Mouse (Mus musculus): ENCODE results near the gene Atp8a2. TPM values are rescaled to one million over a fixed set of nuclear protein-coding genes. Genes with fewer than 3 reads are reported as not detected.

Gene Atp8a2
- total and polyA plus RNA-seq, 2 experiments from 2014 or later, result 5.2 to 115 TPM

- Histone ChIP-seq H3K36me3 (replicated peaks; ENCODE audit: control insufficient read depth, insufficient read depth, low read length) (no peaks in the 10 kb centered on the region), H3K9ac (replicated peaks; ENCODE audit: low read depth, low read length) (no peak overlapping the region), H3K4me2 (ENCODE audit: low read depth, low read length) (no peak overlapping the region), H3K4me3 (ENCODE audit: low read depth, low read length) (no peak overlapping the region), H3K27me3 (ENCODE audit: control insufficient read depth, insufficient read depth, low read length) (no peaks in the 10 kb centered on the region), H3K27ac (ENCODE audit: low read depth) (no peak overlapping the region), H3K4me1 (ENCODE audit: control insufficient read depth, insufficient read depth) (peaks cover 12% of the 10 kb centered on the region), H3K9me3 (replicated peaks; ENCODE audit: control insufficient read depth, low read length) (no peaks in the 10 kb centered on the region)
- WGBS, result 68% methylated on average over 5 of the region's 5 CpGs
- DNase-seq (ENCODE audit: low spot score), result no peak
- ATAC-seq (ENCODE audit: insufficient read depth, low read depth), result no peak
- no peak for TF ChIP-seq CTCF (IDR thresholded peaks at IDR 0.05; ENCODE audit: low read depth)
- TF ChIP-seq EP300 (IDR thresholded peaks at IDR 0.05; ENCODE audit: low read depth), result no peak
These were observed 8.7 kb downstream of the Atp8a2 start for GRCm38 (mm10) chr14:60188201-60188825.

- WGBS, result 97% methylated on average over 2 of the region's 2 CpGs
- Histone ChIP-seq H3K27me3 (ENCODE audit: control insufficient read depth, insufficient read depth, low read length) (no peaks in the 10 kb centered on the region; the same call in 1 of the 2 replicates), H3K9ac (replicated peaks; ENCODE audit: low read depth, low read length) (no peak overlapping the region), H3K9me3 (replicated peaks; ENCODE audit: control insufficient read depth, low read length) (no peaks in the 10 kb centered on the region), H3K4me3 (ENCODE audit: low read depth, low read length) (no peak overlapping the region), H3K4me2 (ENCODE audit: low read depth, low read length) (no peak overlapping the region), H3K36me3 (replicated peaks; ENCODE audit: control insufficient read depth, insufficient read depth, low read length) (no peaks in the 10 kb centered on the region), H3K4me1 (ENCODE audit: control insufficient read depth, insufficient read depth) (0 out of 2 replicates have a peak, but pooled peaks cover 5% of the 10 kb centered on the region), H3K27ac (ENCODE audit: low read depth) (no peak overlapping the region)
- DNase-seq (ENCODE audit: low spot score), result no peak
- ATAC-seq (ENCODE audit: insufficient read depth, low read depth), result no peak
- TF ChIP-seq CTCF (IDR thresholded peaks at IDR 0.05; ENCODE audit: low read depth), result no peak
- TF ChIP-seq EP300 (IDR thresholded peaks at IDR 0.05; ENCODE audit: low read depth), result no peak
These were observed 15.7 kb downstream of the Atp8a2 start for GRCm38 (mm10) chr14:60181306-60181705.

- DNase-seq (ENCODE audit: low spot score), result no peak
- TF ChIP-seq EP300 (IDR thresholded peaks at IDR 0.05; ENCODE audit: low read depth) (no peak), CTCF (IDR thresholded peaks at IDR 0.05; ENCODE audit: low read depth) (no peak)
- 18% methylated on average over 2 of the region's 2 CpGs for WGBS
- Histone ChIP-seq H3K9ac (replicated peaks; ENCODE audit: low read depth, low read length) (no peak overlapping the region), H3K4me1 (ENCODE audit: control insufficient read depth, insufficient read depth) (peaks cover 5% of the 10 kb centered on the region; the same call in 1 of the 2 replicates), H3K27me3 (ENCODE audit: control insufficient read depth, insufficient read depth, low read length) (no peaks in the 10 kb centered on the region; the same call in 1 of the 2 replicates), H3K36me3 (replicated peaks; ENCODE audit: control insufficient read depth, insufficient read depth, low read length) (no peaks in the 10 kb centered on the region), H3K4me2 (ENCODE audit: low read depth, low read length) (peak overlapping the region; percentile 97), H3K27ac (ENCODE audit: low read depth) (no peak overlapping the region), H3K4me3 (ENCODE audit: low read depth, low read length) (no peak overlapping the region), H3K9me3 (replicated peaks; ENCODE audit: control insufficient read depth, low read length) (no peaks in the 10 kb centered on the region)
- ATAC-seq (ENCODE audit: insufficient read depth, low read depth), result no peak
These were observed 18.4 kb downstream of the Atp8a2 start for GRCm38 (mm10) chr14:60178571-60178955.

- Histone ChIP-seq H3K36me3 (replicated peaks; ENCODE audit: control insufficient read depth, insufficient read depth, low read length) (no peaks in the 10 kb centered on the region), H3K9ac (replicated peaks; ENCODE audit: low read depth, low read length) (peak overlapping the region; percentile 79), H3K9me3 (replicated peaks; ENCODE audit: control insufficient read depth, low read length) (no peaks in the 10 kb centered on the region), H3K4me1 (ENCODE audit: control insufficient read depth, insufficient read depth) (peaks cover 7% of the 10 kb centered on the region; the same call in 1 of the 2 replicates), H3K4me3 (ENCODE audit: low read depth, low read length) (peak overlapping the region; percentile 77), H3K27ac (ENCODE audit: low read depth) (peak overlapping the region; percentile 73), H3K4me2 (ENCODE audit: low read depth, low read length) (peak overlapping the region; percentile 97), H3K27me3 (ENCODE audit: control insufficient read depth, insufficient read depth, low read length) (no peaks in the 10 kb centered on the region; the same call in 1 of the 2 replicates)
- WGBS, result 16% methylated on average over 35 of the region's 37 CpGs
- TF ChIP-seq CTCF (IDR thresholded peaks at IDR 0.05; ENCODE audit: low read depth) (no peak), EP300 (IDR thresholded peaks at IDR 0.05; ENCODE audit: low read depth) (no peak)
- no peak for DNase-seq (ENCODE audit: low spot score)
- ATAC-seq (ENCODE audit: insufficient read depth, low read depth), result no peak; the same call in none of the 2 replicates
These were observed 19.1 kb downstream of the Atp8a2 start for GRCm38 (mm10) chr14:60177614-60178570.

GRCm38 (mm10) chr14:60176891-60177613 lies 19.9 kb downstream of the Atp8a2 start:
- H3K27ac ChIP-seq (ENCODE audit: low read depth), result peak overlapping the region; percentile 73
- peak overlapping the region; percentile 97 for H3K4me2 ChIP-seq (ENCODE audit: low read depth, low read length)
- no peaks in the 10 kb centered on the region for H3K36me3 ChIP-seq (replicated peaks; ENCODE audit: control insufficient read depth, insufficient read depth, low read length)
- 1% methylated on average over 63 of the region's 84 CpGs for WGBS
- H3K9ac ChIP-seq (replicated peaks; ENCODE audit: low read depth, low read length), result peak overlapping the region; percentile 79
- ATAC-seq (ENCODE audit: insufficient read depth, low read depth) (peak; percentile 87), DNase-seq (ENCODE audit: low spot score) (peak; percentile 40)
- no peaks in the 10 kb centered on the region for H3K9me3 ChIP-seq (replicated peaks; ENCODE audit: control insufficient read depth, low read length)
- TF ChIP-seq EP300 (IDR thresholded peaks at IDR 0.05; ENCODE audit: low read depth), result no peak
- TF ChIP-seq CTCF (IDR thresholded peaks at IDR 0.05; ENCODE audit: low read depth), result no peak
- no peaks in the 10 kb centered on the region; the same call in 1 of the 2 replicates for H3K27me3 ChIP-seq (ENCODE audit: control insufficient read depth, insufficient read depth, low read length)
- peak overlapping the region; percentile 77 for H3K4me3 ChIP-seq (ENCODE audit: low read depth, low read length)
- peaks cover 13% of the 10 kb centered on the region for H3K4me1 ChIP-seq (ENCODE audit: control insufficient read depth, insufficient read depth)

Data from heart, postnatal 0 days (tissue).